Mouse (Mus musculus) embryo, embryonic 10 days (tissue): ENCODE measurements around the gene Nppa.

Source experiments
- DNase-seq: peaks from one replicate; pipeline ENCODE4 v3.0.0-alpha.2; 2015; ENCODE audit warnings: low spot score

The Nppa gene

GRCm38 (mm10) chr4:148000202-148000772, at the start of gene Nppa:
Gene Nppa, plus strand, starts transcription at chr4:148000722.
- DNase-seq: no peak

- DNase-seq: peak; percentile 80
Observed at GRCm38 (mm10) chr4:147953590-147953989, 46.9 kb upstream of the Nppa start.

GRCm38 (mm10) chr4:147957141-147957540, 43.4 kb upstream of the Nppa start:
- peak; percentile 85 for DNase-seq

GRCm38 (mm10) chr4:147959881-147960831, 40.4 kb upstream of the Nppa start:
- DNase-seq: peak; percentile 93

GRCm38 (mm10) chr4:147962781-147963180, 37.7 kb upstream of the Nppa start:
- DNase-seq: no peak

- DNase-seq: no peak
Observed at GRCm38 (mm10) chr4:147963623-147964022, 36.9 kb upstream of the Nppa start.

- no peak for DNase-seq
Observed at GRCm38 (mm10) chr4:147965712-147966111, 34.8 kb upstream of the Nppa start.

- no peak for DNase-seq
Observed at GRCm38 (mm10) chr4:147968816-147969215, 31.7 kb upstream of the Nppa start.

GRCm38 (mm10) chr4:147969337-147969736, 31.2 kb upstream of the Nppa start:
- DNase-seq: no peak

- DNase-seq: no peak
Observed at GRCm38 (mm10) chr4:147976237-147976636, 24.3 kb upstream of the Nppa start.

GRCm38 (mm10) chr4:147977726-147978125, 22.8 kb upstream of the Nppa start:
- no peak for DNase-seq

GRCm38 (mm10) chr4:147978391-147978790, 22.1 kb upstream of the Nppa start:
- no peak for DNase-seq

GRCm38 (mm10) chr4:147979441-147979860, 21.1 kb upstream of the Nppa start:
- no peak for DNase-seq

GRCm38 (mm10) chr4:147985205-147986132, 15.1 kb upstream of the Nppa start, which contains the start of gene Nppb:
Gene Nppb, plus strand, starts transcription at chr4:147985788.
- DNase-seq: peak; percentile 79

- DNase-seq: no peak
Observed at GRCm38 (mm10) chr4:147993571-147994095, 6.9 kb upstream of the Nppa start.

GRCm38 (mm10) chr4:147995311-147995710, 5.2 kb upstream of the Nppa start:
- DNase-seq: no peak

GRCm38 (mm10) chr4:148001013-148001789, 679 bp downstream of the Nppa start:
- DNase-seq: no peak

GRCm38 (mm10) chr4:148001866-148002265, 1.3 kb downstream of the Nppa start:
- DNase-seq: peak; percentile 23

GRCm38 (mm10) chr4:148004361-148004760, 3.8 kb downstream of the Nppa start:
- DNase-seq: peak; percentile 9

- DNase-seq: peak; percentile 34
Observed at GRCm38 (mm10) chr4:148008412-148008811, 7.9 kb downstream of the Nppa start.

GRCm38 (mm10) chr4:148009641-148010040, 9.1 kb downstream of the Nppa start:
- DNase-seq: no peak
